Mouse (Mus musculus): ENCODE results near the gene Gon7.

DNA sequence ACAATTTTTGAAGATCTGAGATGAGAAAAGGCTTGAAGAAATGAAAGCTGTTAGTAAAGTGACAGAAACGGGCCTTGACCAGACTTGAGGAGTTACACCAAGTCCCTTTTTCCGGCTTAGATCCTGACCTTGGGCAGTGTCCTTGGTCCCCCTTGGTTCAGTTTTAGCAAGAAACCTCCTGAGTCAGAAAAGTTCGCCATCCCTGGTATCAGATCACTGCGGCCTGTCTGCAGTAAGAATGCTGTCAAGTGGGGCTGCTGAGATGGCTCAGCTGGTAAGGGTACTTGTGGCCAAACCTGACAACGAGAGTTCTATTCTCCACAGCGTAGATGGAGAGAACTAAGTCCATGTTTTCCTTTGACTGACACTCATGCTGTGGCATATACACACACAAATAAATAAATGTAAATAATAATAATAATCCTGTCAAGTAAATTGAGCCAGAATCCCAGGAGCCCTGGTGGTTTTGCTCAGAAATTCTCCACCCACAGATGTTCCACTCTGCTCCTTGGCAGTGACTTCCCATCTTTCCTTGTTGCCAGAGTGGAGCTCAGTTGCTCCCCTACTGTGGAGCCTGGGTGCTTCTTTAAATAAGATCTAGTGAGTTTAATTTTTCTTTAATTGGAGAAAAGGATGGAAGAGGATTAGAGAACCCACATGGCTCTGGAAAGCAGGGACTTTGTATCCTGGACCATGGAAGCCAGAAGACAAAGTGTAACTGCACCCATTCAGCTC, 51.5 kb downstream of the Gon7 start:
- TF ChIP-seq GATA1 (IDR thresholded peaks at IDR 0.05; ENCODE audit: borderline replicate concordance, low read length) = no peak
- no peak for TF ChIP-seq FLI1 (IDR thresholded peaks at IDR 0.05; ENCODE audit: low read length)
